Mouse (Mus musculus): Measurements from ENCODE around the gene Nrp2.

Nrp2 gene

GRCm38 (mm10) chr1:62703158-62704116, at the start of gene Nrp2:
TSS of gene Nrp2 (plus strand) at chr1:62703285.
- peak; percentile 54 for DNase-seq

GRCm38 (mm10) chr1:62654436-62654835, 48.6 kb upstream of the Nrp2 start:
- DNase-seq = no peak

GRCm38 (mm10) chr1:62664960-62665645, 38.0 kb upstream of the Nrp2 start:
- DNase-seq = no peak

- no peak for DNase-seq
These were observed 37.0 kb upstream of the Nrp2 start for GRCm38 (mm10) chr1:62665771-62666730.

GRCm38 (mm10) chr1:62666780-62667179, 36.3 kb upstream of the Nrp2 start:
- no peak for DNase-seq

- DNase-seq = no peak
These were observed 24.3 kb upstream of the Nrp2 start for GRCm38 (mm10) chr1:62678611-62679344.

DNA sequence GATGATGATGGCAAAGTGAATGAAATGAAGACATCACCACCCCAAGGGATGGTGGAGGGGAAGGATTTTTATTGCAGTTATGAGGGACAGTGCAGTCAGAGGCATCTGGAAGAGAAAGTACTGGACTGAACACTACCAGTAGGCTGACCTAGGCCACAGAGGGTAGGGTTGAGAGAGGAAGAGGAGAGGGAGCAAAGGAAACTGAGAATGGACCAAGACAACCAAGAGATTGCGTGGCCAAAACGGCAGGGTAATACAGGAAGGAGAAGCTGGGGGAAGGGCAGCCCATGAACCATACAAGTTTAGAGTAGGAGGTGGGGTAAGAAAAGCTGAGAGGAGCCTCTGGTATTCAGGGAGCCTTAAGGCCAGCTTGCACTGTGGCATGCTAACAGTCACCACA, 23.6 kb upstream of the Nrp2 start:
- DNase-seq = no peak

GRCm38 (mm10) chr1:62682456-62683385, 20.4 kb upstream of the Nrp2 start:
- DNase-seq = no peak

GRCm38 (mm10) chr1:62683498-62683897, 19.6 kb upstream of the Nrp2 start:
- DNase-seq = no peak

- DNase-seq = no peak
These were observed 15.6 kb upstream of the Nrp2 start for GRCm38 (mm10) chr1:62687511-62687910.

DNA sequence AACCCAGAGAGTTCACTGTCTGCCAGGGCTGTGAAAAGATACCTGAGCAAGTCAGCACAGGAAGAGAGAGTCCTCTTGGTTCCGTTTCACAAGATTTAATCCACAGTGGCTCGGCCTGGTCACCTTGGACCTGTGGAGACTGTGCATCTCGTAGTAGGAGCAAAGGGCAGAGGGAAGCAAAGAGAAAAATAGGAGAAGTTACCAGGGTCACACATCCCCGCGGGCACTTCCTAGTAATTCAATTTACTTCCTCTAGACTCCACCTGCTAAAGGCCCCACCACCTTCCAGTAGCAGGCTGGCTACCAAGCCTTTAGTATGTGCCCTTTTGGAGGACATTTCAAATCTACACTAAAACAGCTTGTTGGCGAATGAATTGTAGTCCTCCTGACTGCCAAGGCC, 11.9 kb upstream of the Nrp2 start:
- DNase-seq = no peak

GRCm38 (mm10) chr1:62696312-62696982, 6.6 kb upstream of the Nrp2 start:
- no peak for DNase-seq

DNA sequence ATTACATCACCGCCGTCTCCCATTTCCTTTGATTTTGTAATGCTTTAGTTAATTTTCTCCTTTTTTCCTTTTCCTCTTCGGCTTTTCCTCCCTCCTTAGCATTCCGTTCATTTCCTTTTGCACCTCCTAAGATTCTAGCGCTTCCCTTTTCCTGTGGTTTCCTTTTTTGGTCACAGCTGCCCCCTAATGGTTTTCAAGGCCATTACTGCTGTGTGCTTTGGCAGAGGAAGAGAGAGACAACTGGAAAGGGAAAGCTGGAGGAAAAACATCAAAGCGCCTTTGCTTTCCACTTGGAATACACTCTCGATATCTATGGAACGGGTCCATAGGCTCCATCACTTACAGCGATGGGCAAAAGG, 6.1 kb upstream of the Nrp2 start:
- DNase-seq = no peak

DNA sequence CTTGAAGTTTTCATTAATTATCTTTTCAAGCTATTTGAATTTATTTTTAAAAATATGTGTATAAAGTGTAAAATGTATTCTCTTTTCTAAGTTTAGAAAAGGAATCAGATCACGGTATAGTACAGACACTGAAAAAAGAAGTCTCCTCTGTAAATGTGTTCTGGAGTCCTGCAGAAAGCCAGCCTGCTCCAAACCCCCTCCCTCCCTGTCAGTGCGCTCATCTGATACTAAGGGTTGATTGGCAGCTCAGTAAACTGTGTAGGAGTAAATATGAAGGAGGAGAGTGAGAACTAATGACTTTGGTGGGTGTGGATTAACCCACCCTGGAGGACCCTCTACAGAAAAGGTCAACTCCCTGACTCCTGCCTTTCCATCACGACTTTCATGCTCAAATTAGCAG, 5.7 kb upstream of the Nrp2 start:
- no peak for DNase-seq

GRCm38 (mm10) chr1:62699801-62700200, 3.3 kb upstream of the Nrp2 start:
- no peak for DNase-seq

- DNase-seq = peak; percentile 64
These were observed 1.8 kb upstream of the Nrp2 start for GRCm38 (mm10) chr1:62701065-62701921.

DNA sequence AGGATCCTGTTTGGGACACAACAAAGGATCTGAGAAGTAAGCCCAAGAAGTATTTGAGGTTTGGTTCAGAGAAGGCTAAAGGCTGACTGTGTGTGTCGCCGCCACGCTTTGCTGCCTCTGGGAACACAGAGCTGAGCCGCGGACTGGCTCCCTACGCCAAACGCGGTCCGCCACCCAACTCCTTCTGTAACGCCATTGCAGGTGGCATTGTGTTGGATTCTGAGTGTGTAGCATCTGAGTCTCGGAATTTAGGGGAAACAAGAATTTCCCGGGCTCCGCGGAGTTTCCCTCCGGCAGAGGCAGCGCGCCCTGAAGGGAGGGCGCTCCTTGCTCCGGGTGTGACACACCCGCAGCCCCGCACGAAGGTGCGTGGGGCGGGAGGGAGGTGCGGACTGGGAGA, 342 bp upstream of the Nrp2 start:
- DNase-seq = no peak

DNA sequence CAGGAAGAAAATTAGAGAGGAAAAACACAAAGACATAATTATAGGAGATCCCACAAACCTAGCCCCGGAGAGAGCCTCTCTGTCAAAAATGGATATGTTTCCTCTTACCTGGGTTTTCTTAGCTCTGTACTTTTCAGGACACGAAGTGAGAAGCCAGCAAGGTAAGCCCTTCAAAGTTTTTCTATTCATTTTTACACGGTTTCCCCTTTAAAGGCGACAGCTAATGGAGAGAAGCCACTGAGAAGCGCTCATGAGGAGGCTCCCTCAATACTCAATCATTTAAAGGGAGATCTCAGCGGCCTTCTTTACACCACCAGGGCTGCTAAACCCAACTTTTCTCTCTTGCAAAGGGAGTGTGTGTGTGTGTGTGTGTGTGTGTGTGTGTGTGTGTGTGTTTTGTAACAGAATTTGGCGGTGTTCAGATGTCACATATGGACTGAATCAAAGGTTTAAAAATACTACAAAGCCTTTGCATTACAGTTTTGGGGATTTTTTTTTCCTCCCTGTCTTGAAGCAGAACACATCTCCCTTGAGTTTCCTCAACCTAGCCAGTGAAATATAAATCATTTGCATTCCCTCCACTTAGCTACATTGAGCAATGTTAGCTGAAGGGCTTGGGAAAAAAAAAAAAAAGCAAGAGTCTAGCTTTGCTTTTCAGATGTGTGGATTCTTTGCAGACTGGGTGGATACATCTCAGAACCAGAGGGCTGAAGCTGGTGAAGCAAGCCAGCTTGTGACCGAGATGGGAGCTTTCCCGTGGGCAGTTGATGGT, 1.2 kb downstream of the Nrp2 start:
- DNase-seq = no peak

Data from cerebellum, adult 8-10 months (tissue).